Mouse (Mus musculus): ENCODE data around the gene Gm4952.
A peak's percentile ranks its signal among the peaks of the same experiment; 100 is the strongest.

Gene Gm4952

GRCm38 (mm10) chr19:12599674-12600073, at the start of gene Gm4952:
TSS of gene Gm4952 (plus strand) at chr19:12599974.
- no peak for DNase-seq

GRCm38 (mm10) chr19:12550005-12550942, 49.5 kb upstream of the Gm4952 start:
- DNase-seq = peak; percentile 27

GRCm38 (mm10) chr19:12556293-12556692, 43.5 kb upstream of the Gm4952 start:
- no peak for DNase-seq

GRCm38 (mm10) chr19:12558219-12558618, 41.6 kb upstream of the Gm4952 start:
- DNase-seq = no peak

GRCm38 (mm10) chr19:12564197-12564596, 35.6 kb upstream of the Gm4952 start:
- DNase-seq = no peak

GRCm38 (mm10) chr19:12567011-12567410, 32.8 kb upstream of the Gm4952 start:
- no peak for DNase-seq

GRCm38 (mm10) chr19:12570866-12571265, 28.9 kb upstream of the Gm4952 start:
- no peak for DNase-seq

- DNase-seq = no peak
Measured at GRCm38 (mm10) chr19:12571687-12572086, 28.1 kb upstream of the Gm4952 start.

- no peak for DNase-seq
Measured at GRCm38 (mm10) chr19:12572614-12573265, 27.0 kb upstream of the Gm4952 start.

- DNase-seq = peak; percentile 91
Measured at GRCm38 (mm10) chr19:12573266-12574011, 26.3 kb upstream of the Gm4952 start.

GRCm38 (mm10) chr19:12574012-12574407, 25.8 kb upstream of the Gm4952 start:
- peak; percentile 16 for DNase-seq

- DNase-seq = no peak
Measured at GRCm38 (mm10) chr19:12575107-12575506, 24.7 kb upstream of the Gm4952 start.

- no peak for DNase-seq
Measured at GRCm38 (mm10) chr19:12575514-12575913, 24.3 kb upstream of the Gm4952 start.

- no peak for DNase-seq
Measured at GRCm38 (mm10) chr19:12576639-12577038, 23.1 kb upstream of the Gm4952 start.

GRCm38 (mm10) chr19:12585310-12585709, 14.5 kb upstream of the Gm4952 start:
- no peak for DNase-seq

GRCm38 (mm10) chr19:12591908-12592307, 7.9 kb upstream of the Gm4952 start:
- DNase-seq = peak; percentile 82

GRCm38 (mm10) chr19:12595135-12595529, 4.6 kb upstream of the Gm4952 start:
- DNase-seq = no peak

GRCm38 (mm10) chr19:12595530-12596289, 4.1 kb upstream of the Gm4952 start:
- DNase-seq = peak; percentile 86

GRCm38 (mm10) chr19:12596290-12597072, 3.3 kb upstream of the Gm4952 start:
- no peak for DNase-seq

GRCm38 (mm10) chr19:12597073-12597405, 2.7 kb upstream of the Gm4952 start:
- DNase-seq = peak; percentile 61

- DNase-seq = no peak
Measured at GRCm38 (mm10) chr19:12598674-12599073, 1.1 kb upstream of the Gm4952 start.
